Mouse (Mus musculus): ENCODE results near the gene Phactr1.

Gene Phactr1

GRCm38 (mm10) chr13:43122306-43123070 is 442.1 kb downstream of the Phactr1 start:
- DNase-seq (ENCODE audit: low read depth, low spot score), result peak; percentile 13

- no peak for DNase-seq (ENCODE audit: low read depth, low spot score)
Observed at GRCm38 (mm10) chr13:43123895-43124682, 443.7 kb downstream of the Phactr1 start.

- no peak for DNase-seq (ENCODE audit: low read depth, low spot score)
Observed at GRCm38 (mm10) chr13:43124683-43125074, 444.3 kb downstream of the Phactr1 start.

- DNase-seq (ENCODE audit: low read depth, low spot score), result no peak
Observed at GRCm38 (mm10) chr13:43130161-43130560, 449.7 kb downstream of the Phactr1 start.

- DNase-seq (ENCODE audit: low read depth, low spot score), result peak; percentile 13
Observed at GRCm38 (mm10) chr13:43131741-43132191, 451.3 kb downstream of the Phactr1 start.

- DNase-seq (ENCODE audit: low read depth, low spot score), result no peak
Observed at GRCm38 (mm10) chr13:43132859-43133258, 452.4 kb downstream of the Phactr1 start.

- DNase-seq (ENCODE audit: low read depth, low spot score), result no peak
Observed at GRCm38 (mm10) chr13:43133400-43133799, 453.0 kb downstream of the Phactr1 start.

GRCm38 (mm10) chr13:43134468-43134867 is 454.0 kb downstream of the Phactr1 start:
- DNase-seq (ENCODE audit: low read depth, low spot score), result no peak

GRCm38 (mm10) chr13:43144720-43145418 is 464.4 kb downstream of the Phactr1 start:
- DNase-seq (ENCODE audit: low read depth, low spot score), result no peak

- DNase-seq (ENCODE audit: low read depth, low spot score), result no peak
Observed at GRCm38 (mm10) chr13:43146515-43147258, 466.3 kb downstream of the Phactr1 start.

GRCm38 (mm10) chr13:43148692-43149091 is 468.3 kb downstream of the Phactr1 start:
- DNase-seq (ENCODE audit: low read depth, low spot score), result no peak

- no peak for DNase-seq (ENCODE audit: low read depth, low spot score)
Observed at GRCm38 (mm10) chr13:43149661-43150060, 469.2 kb downstream of the Phactr1 start.

GRCm38 (mm10) chr13:43152005-43152520 is 471.6 kb downstream of the Phactr1 start:
- DNase-seq (ENCODE audit: low read depth, low spot score), result no peak

GRCm38 (mm10) chr13:43157370-43157769 is 476.9 kb downstream of the Phactr1 start:
- no peak for DNase-seq (ENCODE audit: low read depth, low spot score)

- no peak for DNase-seq (ENCODE audit: low read depth, low spot score)
Observed at GRCm38 (mm10) chr13:43158281-43158680, 477.9 kb downstream of the Phactr1 start.

GRCm38 (mm10) chr13:43159429-43159828 is 479.0 kb downstream of the Phactr1 start:
- DNase-seq (ENCODE audit: low read depth, low spot score), result no peak

- DNase-seq (ENCODE audit: low read depth, low spot score), result no peak
Observed at GRCm38 (mm10) chr13:43167721-43168120, 487.3 kb downstream of the Phactr1 start.

GRCm38 (mm10) chr13:43171020-43171710 is 490.7 kb downstream of the Phactr1 start, which contains the start of gene Tbc1d7:
Gene Tbc1d7, minus strand, starts transcription at chr13:43171501.
- DNase-seq (ENCODE audit: low read depth, low spot score), result peak; percentile 96

- DNase-seq (ENCODE audit: low read depth, low spot score), result no peak
Observed at GRCm38 (mm10) chr13:43172036-43172713, 491.8 kb downstream of the Phactr1 start.

GRCm38 (mm10) chr13:43173262-43173661 is 492.8 kb downstream of the Phactr1 start:
- DNase-seq (ENCODE audit: low read depth, low spot score), result peak; percentile 44

Data from skeletal muscle tissue, adult 2 months (tissue).